Mouse (Mus musculus) ES-Bruce4 (cell line): ENCODE measurements around the gene Fut2.

ENCODE experiments used
- CTCF ChIP-seq: IDR thresholded peaks from one replicate; pipeline ENCODE4 v1.8.1; 2011; ENCODE audit warnings: low read depth, low read length
- EP300 ChIP-seq: IDR thresholded peaks from 2 replicates; pipeline ENCODE4 v1.6.1; 2011; ENCODE audit warnings: low read depth, low read length; ENCODE audit not compliant: insufficient read depth
- POLR2A ChIP-seq: IDR thresholded peaks from one replicate; pipeline ENCODE4 v1.8.1; 2011; ENCODE audit warnings: low read length; ENCODE audit not compliant: insufficient read depth

DNA sequence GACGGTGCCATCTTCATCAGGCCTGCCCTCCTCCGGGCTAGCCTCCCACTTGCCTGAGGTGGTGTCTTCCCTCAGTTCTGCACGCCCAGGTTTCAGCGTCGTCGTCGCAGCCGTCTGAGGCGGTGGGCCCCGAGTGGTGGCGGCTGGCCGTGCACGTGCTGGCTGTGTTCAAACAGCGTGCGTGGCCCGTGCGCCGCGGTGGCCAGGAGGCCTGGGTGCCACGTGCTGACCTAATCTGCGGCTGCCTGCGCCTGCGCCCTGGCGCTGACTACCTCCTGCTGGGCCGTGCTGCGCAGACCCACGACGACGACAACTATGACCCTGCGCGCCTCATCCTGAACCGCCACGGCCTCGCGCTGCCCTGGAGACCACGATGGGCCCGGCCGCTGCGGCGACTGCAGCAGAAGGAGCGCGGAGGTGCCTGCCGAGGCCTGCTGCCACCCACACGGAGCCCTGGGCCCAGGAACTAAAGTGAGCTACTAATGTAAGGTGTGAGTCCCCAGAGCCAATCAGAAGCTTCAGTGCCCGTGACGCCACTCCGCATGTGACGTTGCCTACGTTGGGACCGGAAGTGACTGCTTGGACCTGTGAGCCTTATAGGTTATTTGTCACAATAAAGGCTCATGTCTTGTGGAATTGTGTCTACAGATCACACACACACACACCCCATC lies 27.9 kb upstream of the Fut2 start, which contains the start of gene Sec1:
- no peak for TF ChIP-seq EP300
- no peak for TF ChIP-seq POLR2A
- no peak for TF ChIP-seq CTCF
